Mouse (Mus musculus) thymus, adult 2 months (tissue): Measurements from ENCODE around the gene Abhd10. TPM values are rescaled to one million over a fixed set of nuclear protein-coding genes. Genes with fewer than 3 reads are reported as not detected.

Source experiments
- DNase-seq: peaks from one replicate; pipeline ENCODE4 v3.0.0; 2021
- H3K27ac ChIP-seq: fragments of 200-500 bp; 2 replicates; pipeline ENCODE4 v1.5.1; 2012; ENCODE audit warnings: low read length, control low read depth; ENCODE audit not compliant: control insufficient read depth, insufficient read depth
- H3K27me3 ChIP-seq: fragments of 200-500 bp; 2 replicates; pipeline ENCODE4 v1.6.1; 2012; ENCODE audit warnings: mild to moderate bottlenecking, low read length, moderate library complexity, mixed read lengths; ENCODE audit not compliant: control insufficient read depth, insufficient read depth
- H3K36me3 ChIP-seq: fragments of 200-500 bp; 2 replicates; pipeline ENCODE4 v1.6.1; 2012; ENCODE audit warnings: mild to moderate bottlenecking, low read length, moderate library complexity; ENCODE audit not compliant: control insufficient read depth, insufficient read depth
- H3K4me1 ChIP-seq: fragments of 200-500 bp; replicated peaks from 2 replicates; pipeline ENCODE4 v1.6.1; 2012; ENCODE audit warnings: low read length; ENCODE audit not compliant: control insufficient read depth, insufficient read depth
- H3K4me3 ChIP-seq: fragments of 200-500 bp; 2 replicates; pipeline ENCODE4 v1.5.1; 2012; ENCODE audit warnings: mild to moderate bottlenecking, low read length, control low read depth, moderate library complexity; ENCODE audit not compliant: control insufficient read depth, insufficient read depth
- CTCF ChIP-seq: fragments of 200-500 bp; IDR thresholded peaks from 2 replicates; pipeline ENCODE4 v1.5.1; 2012; ENCODE audit warnings: mild to moderate bottlenecking, control low read depth, low read length, moderate library complexity, borderline replicate concordance; ENCODE audit not compliant: control insufficient read depth, poor library complexity, insufficient read depth; ENCODE audit errors: extremely low read depth
- POLR2A ChIP-seq: fragments of 200-500 bp; IDR thresholded peaks from 2 replicates; pipeline ENCODE4 v1.6.1; 2012; ENCODE audit warnings: mild to moderate bottlenecking, low read length, control low read depth, moderate library complexity; ENCODE audit not compliant: control insufficient read depth, poor library complexity, insufficient read depth; ENCODE audit errors: extremely low read depth
- WGBS: fragments of 180-500 bp; shearing (Covaris S2); methylation state at CpG from one replicate; pipeline ENCODE4 v1.1.7; 2018; 5-methylcytosine and 5-hydroxymethylcytosine counted together
- polyA plus RNA-seq: library from polyadenylated mRNA; depleted of rRNA; stranded (reverse); fragments of >200 nt; gene quantifications from 2 replicates; pipeline ENCODE4 v1.2.3, GENCODE M21; 2012

The Abhd10 gene
- polyA plus RNA-seq, 1 experiment = 10.4 TPM

- no peak for DNase-seq
- no peaks in the 10 kb centered on the region for H3K4me1 ChIP-seq
- H3K27ac ChIP-seq = no peak overlapping the region
- no peak for TF ChIP-seq POLR2A
- no peaks in the 10 kb centered on the region for H3K27me3 ChIP-seq
- no peak overlapping the region for H3K4me3 ChIP-seq
- WGBS = 94% methylated on average over 9 of the region's 9 CpGs
- H3K36me3 ChIP-seq = no peaks in the 10 kb centered on the region
Observed at GRCm38 (mm10) chr16:45695445-45696160, 47.2 kb downstream of the Abhd10 start.

DNA sequence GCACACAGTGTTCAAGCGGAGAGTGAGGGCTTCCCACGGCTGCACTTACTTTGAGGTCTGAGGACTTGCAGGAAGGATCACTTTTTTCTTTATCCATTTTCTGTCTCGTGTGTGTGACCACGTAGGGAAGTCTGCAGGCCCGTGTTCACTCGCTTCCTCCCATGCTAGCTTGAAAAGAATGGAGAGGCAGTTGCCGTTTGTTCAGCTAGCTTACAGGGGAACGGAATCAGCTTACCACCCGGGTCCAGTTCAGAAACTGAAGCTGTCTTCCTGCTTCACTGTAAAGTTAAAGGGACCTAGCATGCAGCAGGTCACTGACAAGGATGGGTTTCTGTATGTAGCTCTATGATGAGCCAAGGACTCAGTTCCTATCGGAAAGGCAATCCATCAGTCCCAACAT, 49.2 kb downstream of the Abhd10 start, which contains the start of gene Tmprss7:
Gene Tmprss7, minus strand, starts transcription at position 101 of the 400 bp plus-strand sequence.
- 47% methylated on average over 10 of the region's 10 CpGs for whole genome bisulfite sequencing
- DNase-seq = no peak
- TF ChIP-seq POLR2A (no peak), CTCF (no peak)

DNA sequence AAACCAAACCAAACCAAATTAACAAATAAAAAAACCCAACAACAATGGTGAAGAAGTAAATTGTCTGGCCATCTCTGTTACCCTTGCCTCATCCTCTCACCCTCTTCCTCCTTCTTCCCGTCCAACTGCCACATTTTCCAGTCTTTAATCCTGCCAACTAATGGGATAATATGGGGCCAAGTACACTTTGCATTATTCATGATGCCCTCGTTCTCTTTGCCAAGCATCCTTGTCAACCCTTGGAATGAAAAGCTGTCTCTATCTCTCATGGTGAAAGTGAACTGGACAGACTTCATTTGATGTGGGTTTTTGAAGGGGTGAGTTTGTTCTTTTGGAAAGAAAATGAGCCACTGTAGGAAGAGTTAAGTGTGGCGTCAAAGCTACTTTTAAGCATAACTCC, 49.9 kb downstream of the Abhd10 start:
- no peak for TF ChIP-seq POLR2A
- TF ChIP-seq CTCF = no peak
- no peak overlapping the region for H3K4me3 ChIP-seq
- 83% methylated on average over 3 of the region's 3 CpGs for whole genome bisulfite sequencing
- no peaks in the 10 kb centered on the region for H3K27me3 ChIP-seq
- H3K4me1 ChIP-seq = no peaks in the 10 kb centered on the region; the same call in 1 of the 2 replicates
- no peak for DNase-seq
- H3K36me3 ChIP-seq = no peaks in the 10 kb centered on the region
- H3K27ac ChIP-seq = no peak overlapping the region

More for the DNA sequence above, 49.2 kb downstream of the Abhd10 start, which contains the start of gene Tmprss7:
- Histone ChIP-seq H3K36me3 (no peaks in the 10 kb centered on the region), H3K4me1 (no peaks in the 10 kb centered on the region; the same call in 1 of the 2 replicates), H3K27me3 (no peaks in the 10 kb centered on the region), H3K4me3 (no peak within 1 kb of the TSS), H3K27ac (no peak within 1 kb of the TSS)

DNA sequence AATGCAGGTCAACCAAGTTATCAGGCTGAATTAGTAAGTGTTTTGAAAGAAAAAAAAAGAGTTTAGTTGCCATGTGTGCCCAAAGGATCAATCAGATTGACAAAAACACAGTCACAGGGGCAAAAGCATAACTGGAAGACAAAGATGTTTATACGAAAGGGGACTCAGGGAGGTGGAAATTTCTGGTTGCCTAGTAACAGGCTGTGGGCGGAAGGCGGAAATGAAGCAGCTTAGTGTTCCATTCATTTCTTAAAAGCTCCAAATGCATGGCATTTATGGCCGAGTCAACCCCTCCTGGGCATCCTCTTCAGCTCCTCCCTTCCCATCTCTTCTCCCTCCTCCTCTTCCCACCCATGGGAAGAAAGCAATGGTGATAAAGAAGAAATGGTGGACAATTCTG, 52.6 kb downstream of the Abhd10 start:
- no peak for DNase-seq
- 52% methylated on average over 4 of the region's 4 CpGs for WGBS
- TF ChIP-seq CTCF (no peak), POLR2A (no peak)
- H3K4me1 ChIP-seq = no peaks in the 10 kb centered on the region; the same call in 1 of the 2 replicates
- no peaks in the 10 kb centered on the region for H3K36me3 ChIP-seq
- no peaks in the 10 kb centered on the region for H3K27me3 ChIP-seq
- no peak overlapping the region for H3K4me3 ChIP-seq
- H3K27ac ChIP-seq = no peak overlapping the region

- no peak for TF ChIP-seq CTCF
- no peak for TF ChIP-seq POLR2A
- Histone ChIP-seq H3K4me3 (no peak overlapping the region), H3K4me1 (no peaks in the 10 kb centered on the region; the same call in 1 of the 2 replicates), H3K27ac (no peak overlapping the region), H3K36me3 (no peaks in the 10 kb centered on the region), H3K27me3 (no peaks in the 10 kb centered on the region)
- 88% methylated on average over 3 of the region's 3 CpGs for WGBS
- DNase-seq = no peak
Observed at GRCm38 (mm10) chr16:45686833-45687232, 55.9 kb downstream of the Abhd10 start.

- WGBS = 94% methylated on average over 3 of the region's 3 CpGs
- Histone ChIP-seq H3K4me3 (no peak overlapping the region), H3K27ac (no peak overlapping the region), H3K36me3 (no peaks in the 10 kb centered on the region), H3K27me3 (no peaks in the 10 kb centered on the region), H3K4me1 (no peaks in the 10 kb centered on the region; the same call in 1 of the 2 replicates)
- DNase-seq = no peak
- no peak for TF ChIP-seq CTCF
- no peak for TF ChIP-seq POLR2A
Observed at GRCm38 (mm10) chr16:45685295-45685694, 57.5 kb downstream of the Abhd10 start.
